ENCODE assay signal across 8 mouse cellular contexts in the genomic region with DNA sequence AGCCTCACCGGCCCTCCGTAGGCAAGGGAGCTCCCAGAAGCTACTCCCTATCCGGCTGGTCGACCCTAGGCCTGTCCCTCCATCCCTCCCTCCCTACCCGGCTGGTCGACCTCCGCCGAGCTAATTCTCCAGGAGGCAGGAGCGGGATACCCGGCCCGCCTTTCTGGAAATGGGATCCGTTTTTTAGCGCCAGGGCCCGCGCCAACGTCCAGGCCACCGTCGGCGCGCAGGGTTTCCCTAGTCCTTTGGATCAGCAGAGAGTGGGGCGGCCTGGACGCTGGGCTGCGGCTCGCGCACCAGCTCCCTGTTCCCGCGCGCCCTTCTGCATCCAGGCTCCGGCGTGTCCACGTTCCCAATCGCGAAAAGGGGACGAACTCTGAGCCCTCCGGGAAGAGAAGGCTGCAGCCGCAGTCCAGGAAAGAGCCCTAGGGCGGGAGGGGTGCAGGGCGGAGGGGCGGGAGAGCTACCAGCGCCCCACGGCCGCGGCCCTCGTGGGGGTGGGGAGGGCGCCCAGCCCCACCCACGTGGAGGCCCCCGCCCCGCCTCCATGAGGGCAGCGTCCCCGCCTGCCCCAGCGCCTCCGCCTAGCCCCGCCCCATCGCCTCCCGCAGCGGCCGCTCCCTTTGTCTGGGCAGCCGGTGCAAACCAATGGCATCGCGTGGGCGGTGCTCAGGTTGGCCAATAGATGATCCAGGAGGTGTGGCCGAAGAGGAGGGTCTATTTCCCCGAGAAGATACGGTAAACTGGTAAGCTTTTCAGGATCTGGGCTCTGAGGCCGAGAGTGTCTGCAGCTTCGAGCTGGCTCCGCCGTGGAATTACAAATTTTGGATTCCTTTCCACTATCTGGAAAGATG. TPM values are rescaled to one million over a fixed set of nuclear protein-coding genes. Genes with fewer than 3 reads are reported as not detected.
A peak's percentile ranks its signal among the peaks of the same experiment; 100 is the strongest.
DNase-seq lines count a peak whose midpoint lies in the region; ATAC-seq and TF ChIP-seq lines count a peak whose summit lies in the region.

No protein-coding gene starts in this region.

- DNase-seq in CD8-positive naive resting alpha-beta T cell, adult 2 months (ENCODE audit: low read depth in 2 of 2, low spot score in 2 of 2): peak; percentile 81 to 87
- DNase-seq in c-Kit-positive CD71-positive TER-119-negative erythroid progenitor cells, embryonic 14.5 days (ENCODE audit: low read depth): peak; percentile 92
- DNase-seq in forebrain, embryonic 10.5 days (ENCODE audit: extremely low spot score, low spot score): peak; percentile 99
- peak; percentile 100 for DNase-seq in kidney, postnatal 10 days
- peak; percentile 98 for DNase-seq in liver, embryonic 11.5 days (ENCODE audit: low spot score)
- peak; percentile 88 to 93 for DNase-seq in spleen, postnatal 4 days (ENCODE audit: low spot score in 2 of 2)

- H3K79me2 ChIP-seq in myocyte (ENCODE audit: control insufficient read depth, insufficient read depth): peaks cover 25% of the 10 kb centered on the region

- WGBS in forebrain, embryonic 10.5 days: under 1% methylated on average over 68 of the region's 68 CpGs
- WGBS in heart, embryonic 14.5 days: under 1% methylated on average over 63 of the region's 68 CpGs
- WGBS in liver, embryonic 11.5 days: 0% methylated on average over 57 of the region's 68 CpGs

- peaks cover 8% of the 10 kb centered on the region for H3K27me3 ChIP-seq in forebrain, embryonic 10.5 days (ENCODE audit: poor library complexity, severe bottlenecking)
- H3K27me3 ChIP-seq in heart, embryonic 14.5 days (ENCODE audit: control insufficient read depth, insufficient read depth, low read length): no peaks in the 10 kb centered on the region
- peaks cover 51% of the 10 kb centered on the region for H3K27me3 ChIP-seq in liver, embryonic 11.5 days (replicated peaks; ENCODE audit: control insufficient read depth, insufficient read depth, low read length)
- H3K27me3 ChIP-seq in myocyte (ENCODE audit: control insufficient read depth, insufficient read depth, insufficient read length): no peaks in the 10 kb centered on the region

- H3K9ac ChIP-seq in heart, embryonic 14.5 days (ENCODE audit: low read length): peak overlapping the region; percentile 98
- H3K9ac ChIP-seq in liver, embryonic 11.5 days (ENCODE audit: low read depth, low read length): peak overlapping the region; percentile 75

- H3K4me2 ChIP-seq in heart, embryonic 14.5 days (ENCODE audit: low read length): peak overlapping the region; percentile 94
- H3K4me2 ChIP-seq in liver, embryonic 11.5 days: peak overlapping the region; percentile 82
- H3K4me2 ChIP-seq in myocyte (ENCODE audit: low read depth): peak overlapping the region; percentile 96

- TF ChIP-seq POLR2A in myocyte (IDR thresholded peaks at IDR 0.05; ENCODE audit: insufficient read length, low read depth): peak; percentile 77

- peaks cover 48% of the 10 kb centered on the region for H3K4me1 ChIP-seq in forebrain, embryonic 10.5 days
- H3K4me1 ChIP-seq in heart, embryonic 14.5 days (ENCODE audit: control insufficient read depth in 2 of 2, insufficient read depth in 2 of 2, low read length in 2 of 2): peaks cover 17 to 38% of the 10 kb centered on the region in 2 experiments
- peaks cover 24% of the 10 kb centered on the region for H3K4me1 ChIP-seq in liver, embryonic 11.5 days (replicated peaks; ENCODE audit: control insufficient read depth, insufficient read depth, low read length)

- no peaks in the 10 kb centered on the region for H3K9me3 ChIP-seq in forebrain, embryonic 10.5 days
- H3K9me3 ChIP-seq in heart, embryonic 14.5 days (ENCODE audit: control insufficient read depth, low read length): no peaks in the 10 kb centered on the region
- H3K9me3 ChIP-seq in liver, embryonic 11.5 days (ENCODE audit: control insufficient read depth, low read length): no peaks in the 10 kb centered on the region

- peak overlapping the region; percentile 100 for H3K27ac ChIP-seq in forebrain, embryonic 10.5 days
- H3K27ac ChIP-seq in heart, embryonic 14.5 days (replicated peaks in 1 of 2; ENCODE audit: control insufficient read depth in 1 of 2, insufficient read depth in 1 of 2, low read depth in 2 of 2, low read length in 2 of 2): peak overlapping the region; percentile 89 to 97
- H3K27ac ChIP-seq in liver, embryonic 11.5 days (ENCODE audit: low read depth, low read length): peak overlapping the region; percentile 81

- peak; percentile 92 for ATAC-seq in heart, embryonic 14.5 days (ENCODE audit: insufficient number of reproducible peaks, insufficient read depth, low FRiP score, low read depth)
- ATAC-seq in liver, embryonic 11.5 days (replicated peaks; ENCODE audit: low FRiP score): peak; percentile 96

- H3K4me3 ChIP-seq in forebrain, embryonic 10.5 days: peak overlapping the region; percentile 95
- H3K4me3 ChIP-seq in heart, embryonic 14.5 days (ENCODE audit: control insufficient read depth in 1 of 2, insufficient read depth in 1 of 2, low read depth in 1 of 2, low read length in 2 of 2): peak overlapping the region; percentile 73 to 85
- H3K4me3 ChIP-seq in liver, embryonic 11.5 days (ENCODE audit: low read depth, low read length): peak overlapping the region; percentile 72
- peak overlapping the region; percentile 96 for H3K4me3 ChIP-seq in myocyte

- peaks cover 23% of the 10 kb centered on the region for H3K36me3 ChIP-seq in forebrain, embryonic 10.5 days (replicated peaks)
- peaks cover 11% of the 10 kb centered on the region; the same call in 1 of the 2 replicates for H3K36me3 ChIP-seq in heart, embryonic 14.5 days (ENCODE audit: control insufficient read depth, insufficient read depth, low read length)
- no peaks in the 10 kb centered on the region for H3K36me3 ChIP-seq in liver, embryonic 11.5 days (ENCODE audit: control insufficient read depth, insufficient read depth, low read length)
- H3K36me3 ChIP-seq in myocyte (ENCODE audit: control insufficient read depth, insufficient read depth): no peaks in the 10 kb centered on the region

- H3ac ChIP-seq in myocyte (ENCODE audit: control insufficient read depth, insufficient read length): peak overlapping the region; percentile 23

TF ChIP-seq in myocyte, 11 proteins besides CTCF, POLR2A, EP300 and RAD21:
- TF ChIP-seq SRF (IDR thresholded peaks at IDR 0.05; ENCODE audit: control insufficient read depth, insufficient read length, low read depth) (peak; percentile 30), CEBPB (IDR thresholded peaks at IDR 0.05; ENCODE audit: insufficient read depth, poor library complexity, severe bottlenecking) (no peak), POLR2AphosphoS2 (IDR thresholded peaks at IDR 0.05; ENCODE audit: insufficient read length, low read depth) (peak; percentile 79), TCF12 (IDR thresholded peaks at IDR 0.05; ENCODE audit: insufficient read depth, poor library complexity, severe bottlenecking) (no peak), MYOG (IDR thresholded peaks at IDR 0.05; ENCODE audit: control insufficient read depth in 1 of 3, insufficient read depth in 1 of 3, insufficient read length in 2 of 3, low read depth in 2 of 3) (no peak), E2F4 (IDR thresholded peaks at IDR 0.05; ENCODE audit: insufficient read depth) (no peak), MYOD1 (IDR thresholded peaks at IDR 0.05; ENCODE audit: control insufficient read depth in 1 of 3, insufficient read length in 2 of 3, low read depth in 2 of 3) (no peak), TCF3 (IDR thresholded peaks at IDR 0.05; ENCODE audit: insufficient read length, low read depth) (no peak), USF1 (IDR thresholded peaks at IDR 0.05; ENCODE audit: low read depth) (no peak), MAX (IDR thresholded peaks at IDR 0.05; ENCODE audit: low read depth) (no peak)

RNA-seq across cellular contexts. Expression of a gene that starts 38.5 kb away (rescaled TPM):
- polyA plus RNA-seq in forebrain, embryonic 10.5 days (2016; fragmentation: Nextera tagmentation; extraction: Ambion mirVana): 90.6 and 93.2 TPM in 2 replicates
- polyA plus RNA-seq in heart, embryonic 14.5 days (2014; fragmentation: Nextera tagmentation; extraction: Ambion mirVana): 68.8 and 74.1 TPM in 2 replicates
- 59.4 and 64.5 TPM in 2 replicates for polyA plus RNA-seq in liver, embryonic 11.5 days (2014; fragmentation: Nextera tagmentation; extraction: Ambion mirVana)
- polyA plus RNA-seq in myocyte (2012; fragmentation: generic; extraction: Trizol): 97.9 TPM

RNA-seq across cellular contexts. Expression of a gene that starts 43.1 kb away (rescaled TPM):
- polyA plus RNA-seq in forebrain, embryonic 10.5 days (2016; fragmentation: Nextera tagmentation; extraction: Ambion mirVana): 13.7 and 16.1 TPM in 2 replicates
- polyA plus RNA-seq in heart, embryonic 14.5 days (2014; fragmentation: Nextera tagmentation; extraction: Ambion mirVana): 8.8 and 9.1 TPM in 2 replicates
- 6.7 and 8.8 TPM in 2 replicates for polyA plus RNA-seq in liver, embryonic 11.5 days (2014; fragmentation: Nextera tagmentation; extraction: Ambion mirVana)
- polyA plus RNA-seq in myocyte (2012; fragmentation: generic; extraction: Trizol): 6.3 TPM

Comparison
In these comparisons a context has a peak if more than half of its experiments do, and no peak if none do; other contexts are left out.
1. Peak in every context shown above with its lines: DNase-seq, ATAC-seq, H3K4me3 ChIP-seq and H3K27ac ChIP-seq.